Mouse (Mus musculus): ENCODE data around the gene Rbfox1.

GRCm38 (mm10) chr16:6897734-6898133 is 1012.6 kb downstream of the Rbfox1 start:
- no peak for TF ChIP-seq CTCF (IDR thresholded peaks at IDR 0.05)
- TF ChIP-seq POLR2A (IDR thresholded peaks at IDR 0.05; ENCODE audit: insufficient read depth, low read depth, low read length): no peak
- TF ChIP-seq EP300 (IDR thresholded peaks at IDR 0.05; ENCODE audit: insufficient read depth, low read depth, low read length): no peak
